Mouse (Mus musculus): Measurements from ENCODE around the gene Rnf123. TPM values are rescaled to one million over a fixed set of nuclear protein-coding genes. Genes with fewer than 3 reads are reported as not detected.
A peak's percentile ranks its signal among the peaks of the same experiment; 100 is the strongest.

Gene Rnf123
- polyA plus RNA-seq (2015; fragmentation: Nextera tagmentation; extraction: Ambion mirVana): 29.4 and 30.9 TPM in 2 replicates

- Histone ChIP-seq H3K27me3 (replicated peaks) (peaks cover 45% of the 10 kb centered on the region), H3K9me3 (no peaks in the 10 kb centered on the region), H3K36me3 (peaks cover 41% of the 10 kb centered on the region), H3K4me2 (peak within 1 kb of the TSS; percentile 59), H3K27ac (replicated peaks) (no peak within 1 kb of the TSS), H3K9ac (peak within 1 kb of the TSS; percentile 58), H3K4me1 (peaks cover 44% of the 10 kb centered on the region), H3K4me3 (peak within 1 kb of the TSS; percentile 32)
- no peak for ATAC-seq (ENCODE audit: extremely low read depth, insufficient number of reproducible peaks, low FRiP score, low TSS enrichment)
- WGBS: 32% methylated on average over 12 of the region's 12 CpGs
These were observed at the start of gene Rnf123 for GRCm38 (mm10) chr9:108082988-108083431. TSS of gene Rnf123 (minus strand) at chr9:108083346.

DNA sequence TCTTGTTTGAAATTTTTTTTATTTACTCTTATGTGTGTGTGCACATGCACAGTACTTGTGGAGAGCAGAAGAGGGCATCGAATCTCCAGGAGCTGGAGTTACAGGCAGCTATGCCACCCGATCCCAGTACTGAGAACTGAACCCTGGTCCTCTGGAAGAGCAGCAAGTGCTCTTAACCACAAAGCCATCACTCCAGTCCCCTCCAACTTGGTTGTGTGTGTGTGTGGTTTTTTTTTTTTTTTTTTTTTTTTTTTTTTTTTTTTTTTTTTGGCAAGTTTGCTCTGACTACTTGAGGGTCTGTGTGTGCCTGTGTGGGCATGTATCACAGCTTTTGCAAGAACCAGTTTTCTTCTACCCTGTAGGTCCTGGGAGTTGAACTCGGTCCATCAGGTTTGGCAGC is 49.2 kb upstream of the Rnf123 start:
- Histone ChIP-seq H3K9ac (no peak overlapping the region), H3K4me1 (peaks cover 18% of the 10 kb centered on the region), H3K4me3 (no peak overlapping the region), H3K27me3 (replicated peaks) (peaks cover 25% of the 10 kb centered on the region), H3K36me3 (no peaks in the 10 kb centered on the region), H3K27ac (replicated peaks) (no peak overlapping the region), H3K9me3 (no peaks in the 10 kb centered on the region), H3K4me2 (no peak overlapping the region)
- 85% methylated on average over 3 of the region's 3 CpGs for WGBS
- ATAC-seq (ENCODE audit: extremely low read depth, insufficient number of reproducible peaks, low FRiP score, low TSS enrichment): no peak

- H3K4me2 ChIP-seq: no peak overlapping the region
- H3K9ac ChIP-seq: no peak overlapping the region
- H3K9me3 ChIP-seq: no peaks in the 10 kb centered on the region
- H3K36me3 ChIP-seq: no peaks in the 10 kb centered on the region
- peaks cover 10% of the 10 kb centered on the region for H3K4me1 ChIP-seq
- peaks cover 28% of the 10 kb centered on the region for H3K27me3 ChIP-seq (replicated peaks)
- no peak overlapping the region for H3K27ac ChIP-seq (replicated peaks)
- H3K4me3 ChIP-seq: no peak overlapping the region
- ATAC-seq (ENCODE audit: extremely low read depth, insufficient number of reproducible peaks, low FRiP score, low TSS enrichment): no peak
- 82% methylated on average over 5 of the region's 5 CpGs for WGBS
These were observed 48.4 kb upstream of the Rnf123 start for GRCm38 (mm10) chr9:108131502-108131901.

- Histone ChIP-seq H3K27me3 (replicated peaks) (peaks cover 28% of the 10 kb centered on the region), H3K36me3 (no peaks in the 10 kb centered on the region), H3K9me3 (no peaks in the 10 kb centered on the region), H3K4me1 (peaks cover 9% of the 10 kb centered on the region; the same call in 1 of the 2 replicates), H3K9ac (no peak overlapping the region), H3K4me3 (no peak overlapping the region), H3K27ac (replicated peaks) (no peak overlapping the region), H3K4me2 (no peak overlapping the region)
- ATAC-seq (ENCODE audit: extremely low read depth, insufficient number of reproducible peaks, low FRiP score, low TSS enrichment): no peak
- 73% methylated on average over 13 of the region's 13 CpGs for WGBS
These were observed 46.1 kb upstream of the Rnf123 start for GRCm38 (mm10) chr9:108129042-108129948.

- WGBS: 63% methylated on average over 11 of the region's 11 CpGs
- ATAC-seq (ENCODE audit: extremely low read depth, insufficient number of reproducible peaks, low FRiP score, low TSS enrichment): no peak
These were observed 45.1 kb upstream of the Rnf123 start for GRCm38 (mm10) chr9:108128248-108128647.

GRCm38 (mm10) chr9:108126436-108127180 is 43.5 kb upstream of the Rnf123 start:
- no peak overlapping the region for H3K4me2 ChIP-seq
- H3K9ac ChIP-seq: no peak overlapping the region
- H3K27ac ChIP-seq (replicated peaks): no peak overlapping the region
- no peak for ATAC-seq (ENCODE audit: extremely low read depth, insufficient number of reproducible peaks, low FRiP score, low TSS enrichment)
- no peaks in the 10 kb centered on the region for H3K9me3 ChIP-seq
- H3K4me3 ChIP-seq: no peak overlapping the region
- H3K36me3 ChIP-seq: no peaks in the 10 kb centered on the region
- H3K27me3 ChIP-seq (replicated peaks): peaks cover 28% of the 10 kb centered on the region
- H3K4me1 ChIP-seq: peaks cover 9% of the 10 kb centered on the region; the same call in 1 of the 2 replicates
- 79% methylated on average over 17 of the region's 17 CpGs for WGBS

More at GRCm38 (mm10) chr9:108128248-108128647, 45.1 kb upstream of the Rnf123 start:
- peaks cover 9% of the 10 kb centered on the region; the same call in 1 of the 2 replicates for H3K4me1 ChIP-seq
- no peaks in the 10 kb centered on the region for H3K9me3 ChIP-seq
- no peak overlapping the region for H3K4me2 ChIP-seq
- no peak overlapping the region for H3K4me3 ChIP-seq
- H3K36me3 ChIP-seq: no peaks in the 10 kb centered on the region
- H3K27me3 ChIP-seq (replicated peaks): peaks cover 28% of the 10 kb centered on the region
- H3K27ac ChIP-seq (replicated peaks): no peak overlapping the region
- no peak overlapping the region for H3K9ac ChIP-seq

DNA sequence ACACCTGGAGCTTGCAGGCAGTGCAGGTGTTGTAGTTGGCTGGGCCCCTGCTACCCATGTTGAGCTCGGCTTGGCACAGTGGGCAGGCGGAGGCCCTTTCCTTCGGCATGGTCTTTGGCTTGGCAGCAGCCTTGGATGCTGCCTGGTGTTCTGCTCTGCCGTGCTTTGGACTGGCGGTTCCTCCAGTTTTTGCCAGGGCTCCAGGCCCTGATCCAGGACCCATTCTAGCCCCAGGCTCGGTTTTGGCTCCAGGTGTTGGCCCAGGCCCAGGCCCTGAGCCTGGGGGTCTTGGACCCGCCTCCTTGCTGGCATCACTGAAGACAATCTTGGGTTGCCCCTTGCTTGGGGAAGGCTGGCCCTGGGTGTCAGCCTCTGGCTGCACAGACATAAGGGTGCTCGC is 42.6 kb upstream of the Rnf123 start:
- WGBS: 88% methylated on average over 8 of the region's 8 CpGs
- no peak for ATAC-seq (ENCODE audit: extremely low read depth, insufficient number of reproducible peaks, low FRiP score, low TSS enrichment)

GRCm38 (mm10) chr9:108123916-108124315 is 40.8 kb upstream of the Rnf123 start:
- Histone ChIP-seq H3K9me3 (no peaks in the 10 kb centered on the region), H3K36me3 (no peaks in the 10 kb centered on the region), H3K4me2 (no peak overlapping the region), H3K27ac (replicated peaks) (no peak overlapping the region), H3K4me1 (peaks cover 28% of the 10 kb centered on the region), H3K9ac (no peak overlapping the region), H3K4me3 (no peak overlapping the region), H3K27me3 (replicated peaks) (peaks cover 15% of the 10 kb centered on the region; the same call in 1 of the 2 replicates)
- ATAC-seq (ENCODE audit: extremely low read depth, insufficient number of reproducible peaks, low FRiP score, low TSS enrichment): no peak
- WGBS: 74% methylated on average over 4 of the region's 4 CpGs

More for the DNA sequence above, 42.6 kb upstream of the Rnf123 start:
- H3K27ac ChIP-seq (replicated peaks): no peak overlapping the region
- H3K9me3 ChIP-seq: no peaks in the 10 kb centered on the region
- H3K9ac ChIP-seq: no peak overlapping the region
- peaks cover 28% of the 10 kb centered on the region for H3K27me3 ChIP-seq (replicated peaks)
- H3K4me2 ChIP-seq: no peak overlapping the region
- H3K4me1 ChIP-seq: peaks cover 11% of the 10 kb centered on the region
- H3K4me3 ChIP-seq: no peak overlapping the region
- H3K36me3 ChIP-seq: no peaks in the 10 kb centered on the region

GRCm38 (mm10) chr9:108121170-108121969 is 38.2 kb upstream of the Rnf123 start:
- Histone ChIP-seq H3K4me2 (no peak overlapping the region), H3K9me3 (no peaks in the 10 kb centered on the region), H3K27me3 (replicated peaks) (peaks cover 5% of the 10 kb centered on the region; the same call in 1 of the 2 replicates), H3K36me3 (no peaks in the 10 kb centered on the region), H3K9ac (no peak overlapping the region), H3K4me1 (peaks cover 19% of the 10 kb centered on the region), H3K4me3 (no peak overlapping the region), H3K27ac (replicated peaks) (no peak overlapping the region)
- ATAC-seq (ENCODE audit: extremely low read depth, insufficient number of reproducible peaks, low FRiP score, low TSS enrichment): no peak
- WGBS: 82% methylated on average over 10 of the region's 10 CpGs

DNA sequence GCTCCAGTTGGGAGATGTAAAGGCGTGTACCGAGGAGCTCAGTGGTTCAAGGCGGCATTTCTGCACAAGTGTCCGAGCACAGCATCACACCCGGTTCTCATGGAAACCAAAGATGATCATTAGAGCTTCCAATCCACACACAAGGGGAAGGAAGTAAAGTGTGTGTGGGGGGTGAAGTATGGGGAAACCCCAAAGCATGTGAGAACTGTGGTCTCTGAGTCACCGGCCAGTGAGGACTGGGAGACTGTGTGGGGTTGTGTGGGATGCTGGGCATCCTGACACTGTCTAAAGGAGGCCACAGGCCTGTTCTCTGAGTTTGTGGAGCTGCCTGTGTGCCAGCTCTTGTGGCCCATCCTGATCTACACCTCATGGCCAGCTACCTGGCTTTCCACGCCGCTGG is 37.5 kb upstream of the Rnf123 start:
- peak overlapping the region; percentile 31; the same call in 1 of the 2 replicates for H3K4me2 ChIP-seq
- peak overlapping the region; percentile 85; the same call in 1 of the 2 replicates for H3K27ac ChIP-seq (replicated peaks)
- peaks cover 12% of the 10 kb centered on the region for H3K27me3 ChIP-seq (replicated peaks)
- H3K9me3 ChIP-seq: no peaks in the 10 kb centered on the region
- H3K4me3 ChIP-seq: no peak overlapping the region
- no peak for ATAC-seq (ENCODE audit: extremely low read depth, insufficient number of reproducible peaks, low FRiP score, low TSS enrichment)
- no peaks in the 10 kb centered on the region for H3K36me3 ChIP-seq
- H3K4me1 ChIP-seq: peaks cover 19% of the 10 kb centered on the region
- 85% methylated on average over 8 of the region's 8 CpGs for WGBS
- no peak overlapping the region for H3K9ac ChIP-seq
